Mouse (Mus musculus) CH12.LX (cell line): Measurements from ENCODE around the gene Fam229a. TPM values are rescaled to one million over a fixed set of nuclear protein-coding genes. Genes with fewer than 3 reads are reported as not detected.

ENCODE experiments used
- DNase-seq: peaks from one replicate; pipeline ENCODE4 v3.0.0-alpha.2; 2013; ENCODE audit errors: extremely low read depth
- H3K27ac ChIP-seq: 2 replicates; pipeline ENCODE4 v1.5.1; 2012; ENCODE audit warnings: low read depth, mild to moderate bottlenecking, control low read depth, moderate library complexity; ENCODE audit not compliant: insufficient read depth
- H3K27me3 ChIP-seq: replicated peaks from 2 replicates; pipeline ENCODE3; 2012; ENCODE audit warnings: inconsistent platforms
- H3K36me3 ChIP-seq, 2 experiments: replicated peaks in 1 of 2; 2 replicates each; pipeline versions ENCODE3 to v1.6.1; 2012; ENCODE audit warnings: inconsistent platforms in 1 of 2, low read length in 1 of 2, mild to moderate bottlenecking in 1 of 2, mixed read lengths in 1 of 2, moderate library complexity in 1 of 2; ENCODE audit not compliant: control insufficient read depth in 1 of 2, insufficient read depth in 1 of 2
- H3K4me1 ChIP-seq, 2 experiments: 2 replicates each; pipeline ENCODE4 v1.6.1; 2012; ENCODE audit warnings: inconsistent platforms in 1 of 2, moderate library complexity in 1 of 2; ENCODE audit not compliant: insufficient read depth in 2 of 2, control insufficient read depth in 1 of 2
- H3K4me2 ChIP-seq: 2 replicates; pipeline ENCODE4 v1.6.1; 2012; ENCODE audit warnings: low read depth, mild to moderate bottlenecking, control low read depth; ENCODE audit not compliant: poor library complexity, insufficient read depth, severe bottlenecking
- H3K4me3 ChIP-seq, 3 experiments: fragments of 150-350 bp in 1 of 3; sonication (generic) in 1 of 3; replicated peaks in 1 of 3; 2 replicates each; pipeline versions ENCODE3 to v1.5.1; 2011 to 2012; ENCODE audit warnings: low read depth in 2 of 3, low read length in 2 of 3, mild to moderate bottlenecking in 2 of 3, moderate library complexity in 2 of 3, control low read depth in 1 of 3, improper control_type of control experiment in 1 of 3, inconsistent platforms in 1 of 3, mixed read lengths in 1 of 3; ENCODE audit not compliant: poor library complexity in 1 of 3
- H3K79me2 ChIP-seq: replicated peaks from 2 replicates; pipeline ENCODE4 v1.6.1; 2012; ENCODE audit warnings: mild to moderate bottlenecking, moderate library complexity; ENCODE audit not compliant: control insufficient read depth, poor library complexity, insufficient read depth, severe bottlenecking; ENCODE audit errors: extremely low read depth
- H3K9ac ChIP-seq: 2 replicates; pipeline ENCODE4 v1.6.1; 2012; ENCODE audit warnings: low read depth, mild to moderate bottlenecking, control low read depth, moderate library complexity; ENCODE audit not compliant: insufficient read depth
- H3K9me3 ChIP-seq: replicated peaks from 2 replicates; pipeline ENCODE3; 2012; ENCODE audit warnings: low read length, inconsistent platforms, mixed read lengths
- CHD1 ChIP-seq: IDR thresholded peaks from 2 replicates; pipeline ENCODE4 v1.6.1; 2012; ENCODE audit warnings: low read depth, low read length, improper control_type of control experiment, inconsistent platforms
- EP300 ChIP-seq: IDR thresholded peaks from 2 replicates; pipeline ENCODE4 v1.6.1; 2011; ENCODE audit warnings: low read length, improper control_type of control experiment
- ETS1 ChIP-seq: conservative IDR thresholded peaks from 2 replicates; pipeline ENCODE4 v1.6.1; 2012; ENCODE audit warnings: low read depth, mild to moderate bottlenecking, inconsistent platforms, low read length, improper control_type of control experiment, moderate library complexity
- HCFC1 ChIP-seq: IDR thresholded peaks from 2 replicates; pipeline ENCODE4 v1.6.1; 2012; ENCODE audit warnings: low read depth, mild to moderate bottlenecking, inconsistent platforms, low read length, improper control_type of control experiment
- IRF4 ChIP-seq: IDR thresholded peaks from 2 replicates; pipeline ENCODE4 v1.6.1; 2014; ENCODE audit warnings: low read depth, mild to moderate bottlenecking, inconsistent platforms, low read length, improper control_type of control experiment
- JUN ChIP-seq: IDR thresholded peaks from 2 replicates; pipeline ENCODE4 v1.6.1; 2011; ENCODE audit warnings: low read depth, mild to moderate bottlenecking, low read length, improper control_type of control experiment, moderate library complexity; ENCODE audit not compliant: insufficient read depth
- MAX ChIP-seq: IDR thresholded peaks from 2 replicates; pipeline ENCODE4 v1.6.1; 2011; ENCODE audit warnings: low read length, improper control_type of control experiment
- MAZ ChIP-seq: IDR thresholded peaks from 2 replicates; pipeline ENCODE4 v1.6.1; 2012; ENCODE audit warnings: low read depth, mild to moderate bottlenecking, inconsistent platforms, low read length, improper control_type of control experiment, moderate library complexity
- MEF2A ChIP-seq: IDR thresholded peaks from 2 replicates; pipeline ENCODE4 v1.6.1; 2014; ENCODE audit warnings: low read depth, mild to moderate bottlenecking, inconsistent platforms, low read length, improper control_type of control experiment, borderline replicate concordance
- MXI1 ChIP-seq: IDR thresholded peaks from 2 replicates; pipeline ENCODE4 v1.6.1; 2011; ENCODE audit warnings: mild to moderate bottlenecking, low read depth, low read length, improper control_type of control experiment
- MYC ChIP-seq: IDR thresholded peaks from 2 replicates; pipeline ENCODE4 v1.6.1; 2011; ENCODE audit warnings: low read depth, mild to moderate bottlenecking, improper control_type of control experiment, low read length
- NELFE ChIP-seq: IDR thresholded peaks from 2 replicates; pipeline ENCODE4 v1.6.1; 2011; ENCODE audit warnings: low read depth, low read length, improper control_type of control experiment
- NRF1 ChIP-seq: IDR thresholded peaks from 2 replicates; pipeline ENCODE4 v1.6.1; 2014; ENCODE audit warnings: low read depth, mild to moderate bottlenecking, inconsistent platforms, low read length, improper control_type of control experiment, moderate library complexity
- POLR2A ChIP-seq: IDR thresholded peaks from 2 replicates; pipeline ENCODE4 v1.6.1; 2011; ENCODE audit warnings: low read depth, mild to moderate bottlenecking, improper control_type of control experiment, low read length
- SIN3A ChIP-seq: IDR thresholded peaks from 2 replicates; pipeline ENCODE4 v1.6.1; 2012; ENCODE audit warnings: low read length, improper control_type of control experiment, inconsistent platforms
- TCF12 ChIP-seq: IDR thresholded peaks from 2 replicates; pipeline ENCODE4 v1.6.1; 2014; ENCODE audit warnings: low read depth, mild to moderate bottlenecking, inconsistent platforms, low read length, improper control_type of control experiment
- USF1 ChIP-seq: IDR thresholded peaks from 2 replicates; pipeline ENCODE4 v1.6.1; 2014; ENCODE audit warnings: low read depth, mild to moderate bottlenecking, inconsistent platforms, low read length, improper control_type of control experiment
- ZNF384 ChIP-seq: IDR thresholded peaks from 2 replicates; pipeline ENCODE4 v1.6.1; 2012; ENCODE audit warnings: low read depth, low read length, improper control_type of control experiment, inconsistent platforms
- dilution Hi-C: fragments of 300-500 bp; cut with MboI; formaldehyde crosslinking; loops from 2 replicates; pipeline ENCODE4 v1.14.3; 2020; ENCODE audit warnings: low sequenced_read_pairs; ENCODE audit not compliant: extremely low pct_unique_long_range_greater_than_20kb, extremely low pct_ligation_motif_present
- in situ Hi-C: fragments of 300-500 bp; cut with MboI; formaldehyde crosslinking; loops from 3 replicates; pipeline ENCODE4 v1.14.3; 2019; ENCODE audit warnings: low sequenced_read_pairs, low pct_ligation_motif_present, low pct_unique_long_range_greater_than_20kb, mixed read lengths
- polyA plus RNA-seq: library from polyadenylated mRNA; unstranded; fragments of >175 nt; gene quantifications from 2 replicates; pipeline ENCODE4 v1.2.1, GENCODE M21; 2012; ENCODE audit warnings: low read depth; ENCODE audit not compliant: insufficient read length
- total RNA-seq, 2 experiments: library from RNA; depleted of rRNA; stranded (reverse); fragments of 300-350 nt in 1 of 2; fragments of >200 nt in 1 of 2; gene quantifications; 2 replicates each; pipeline ENCODE4 v1.2.3; 2012 to 2014

The Fam229a gene
- total and polyA plus RNA-seq, 3 experiments: not detected

DNA sequence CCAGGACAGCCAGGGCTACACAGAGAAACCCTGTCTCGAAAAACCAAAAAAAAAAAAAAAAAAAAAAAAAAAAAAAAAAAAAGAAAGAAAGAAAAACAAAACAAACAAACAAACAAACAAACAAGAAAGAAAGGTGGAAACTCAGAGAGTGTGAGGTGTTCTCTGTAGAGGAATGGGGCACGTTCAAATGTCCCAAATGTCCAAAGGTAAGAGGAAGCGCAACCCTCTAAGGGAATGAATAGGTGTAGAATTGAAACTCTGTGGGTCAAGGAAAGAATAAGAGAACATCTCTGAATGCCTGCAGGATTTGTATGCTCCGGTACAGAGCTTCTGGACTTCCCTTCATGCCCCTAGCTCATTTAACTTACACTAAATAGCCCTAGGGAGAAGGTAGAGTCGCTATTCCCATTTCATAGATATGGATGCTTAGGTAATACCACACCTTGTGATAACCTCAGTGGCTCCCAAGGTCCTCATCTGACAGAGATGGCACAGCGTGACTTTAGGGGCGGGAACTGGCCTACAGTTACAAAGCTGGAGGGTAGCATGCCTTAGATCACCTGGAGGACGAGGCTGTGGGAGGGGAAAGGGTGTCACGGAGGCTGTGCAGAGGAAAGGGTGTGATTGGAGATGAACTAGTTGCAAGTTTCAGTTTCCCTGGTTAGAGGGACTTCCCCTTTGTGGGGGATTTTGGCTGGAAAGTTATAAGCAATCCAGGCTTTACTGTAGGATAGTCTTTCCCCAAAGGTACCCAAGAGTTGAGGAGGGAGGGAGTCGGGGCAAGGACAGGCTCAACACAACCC lies 16.6 kb downstream of the Fam229a start:
- peak overlapping the region; percentile 88 for H3K4me2 ChIP-seq
- no peaks in the 10 kb centered on the region for H3K36me3 ChIP-seq
- DNase-seq: peak; percentile 74
- 0 out of 2 replicates have a peak overlapping the region, but pooled peaks have one; percentile 4 for H3K9ac ChIP-seq
- in situ Hi-C loops: no loop called here
- dilution Hi-C loops: no loop called here
- H3K4me3 ChIP-seq: peak overlapping the region in 2 of 3 experiments; percentile 24 to 47
- H3K27ac ChIP-seq: peak overlapping the region; percentile 18; the same call in 1 of the 2 replicates
- peaks cover 4% of the 10 kb centered on the region for H3K27me3 ChIP-seq
- no peaks in the 10 kb centered on the region for H3K9me3 ChIP-seq
- TF ChIP-seq ETS1 (0 out of 2 replicates have a peak, but pooled peaks have one; percentile 25), JUN (no peak), IRF4 (peak; percentile 63; the same call in 1 of the 2 replicates), NRF1 (peak; percentile 75), MEF2A (peak; percentile 22; the same call in 1 of the 2 replicates), SIN3A (peak; percentile 59; the same call in 1 of the 2 replicates), MYC (no peak), MAX (peak; percentile 74), USF1 (no peak), MAZ (peak; percentile 68; the same call in 1 of the 2 replicates), TCF12 (0 out of 2 replicates have a peak, but pooled peaks have one; percentile 29), EP300 (peak; percentile 62), HCFC1 (no peak), ZNF384 (peak; percentile 75), POLR2A (0 out of 2 replicates have a peak, but pooled peaks have one; percentile 24), MXI1 (peak; percentile 64; the same call in 1 of the 2 replicates)
- TF ChIP-seq, all 38 proteins: peak for 12
- H3K4me1 ChIP-seq: peaks cover 7 to 61% of the 10 kb centered on the region in 2 experiments
- H3K79me2 ChIP-seq: no peaks in the 10 kb centered on the region

DNA sequence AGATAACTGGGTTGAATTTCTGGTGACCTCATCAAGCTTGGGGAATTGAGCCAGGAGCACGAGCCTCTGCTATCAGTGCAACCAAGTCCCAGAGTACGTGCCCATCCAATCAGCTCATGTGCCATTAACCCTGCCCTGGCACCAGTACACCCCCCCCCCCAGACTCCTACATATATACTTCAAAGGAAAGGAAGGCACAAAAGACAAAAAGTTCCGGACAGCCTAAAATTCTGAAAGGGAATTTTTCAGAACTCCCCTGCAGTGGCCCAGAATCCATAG lies 17.2 kb downstream of the Fam229a start:
- Histone ChIP-seq H3K9me3 (no peaks in the 10 kb centered on the region), H3K79me2 (no peaks in the 10 kb centered on the region), H3K36me3 (no peaks in the 10 kb centered on the region), H3K27ac (no peak overlapping the region), H3K4me3 (peak overlapping the region in 2 of 3 experiments; percentile 47 to 53), H3K4me1 (peaks cover 10 to 61% of the 10 kb centered on the region in 2 experiments), H3K9ac (peak overlapping the region; percentile 4; the same call in 1 of the 2 replicates), H3K4me2 (peak overlapping the region; percentile 88), H3K27me3 (peaks cover 4% of the 10 kb centered on the region)
- dilution Hi-C loops (no loop called here), in situ Hi-C loops (no loop called here)
- TF ChIP-seq JUN (no peak), CHD1 (no peak), NRF1 (no peak), ZNF384 (no peak), SIN3A (0 out of 2 replicates have a peak, but pooled peaks have one; percentile 8), MYC (no peak), NELFE (no peak)
- DNase-seq: no peak
